Mouse (Mus musculus): ENCODE results near the gene Dcbld1.
"Not testable (repeated sequence)": the region's sequence is repeated elsewhere in the genome, so short reads cannot be mapped to it uniquely, and the experiment has no call there.

Dcbld1 gene

DNA sequence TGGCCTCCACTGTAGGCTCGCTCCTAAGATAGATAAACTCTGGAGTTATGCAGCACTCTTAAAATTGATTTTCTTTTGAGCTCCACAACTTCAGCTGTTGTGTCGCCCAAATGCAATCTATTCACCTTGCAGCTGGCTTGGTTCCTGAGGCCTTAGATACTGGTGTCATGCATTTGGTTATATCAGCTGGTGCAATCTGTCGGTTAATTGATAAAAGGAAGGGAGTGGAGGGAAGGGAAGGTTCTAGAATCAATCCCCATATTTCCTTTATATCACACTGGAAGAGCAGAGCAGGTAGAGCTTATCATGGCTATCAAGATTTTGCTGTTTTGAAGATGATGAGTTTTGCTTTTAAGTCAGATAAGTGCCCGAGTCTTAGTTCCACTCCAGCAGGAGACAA lies 26.8 kb downstream of the Dcbld1 start:
- CTCF ChIA-PET = no interaction called here

DNA sequence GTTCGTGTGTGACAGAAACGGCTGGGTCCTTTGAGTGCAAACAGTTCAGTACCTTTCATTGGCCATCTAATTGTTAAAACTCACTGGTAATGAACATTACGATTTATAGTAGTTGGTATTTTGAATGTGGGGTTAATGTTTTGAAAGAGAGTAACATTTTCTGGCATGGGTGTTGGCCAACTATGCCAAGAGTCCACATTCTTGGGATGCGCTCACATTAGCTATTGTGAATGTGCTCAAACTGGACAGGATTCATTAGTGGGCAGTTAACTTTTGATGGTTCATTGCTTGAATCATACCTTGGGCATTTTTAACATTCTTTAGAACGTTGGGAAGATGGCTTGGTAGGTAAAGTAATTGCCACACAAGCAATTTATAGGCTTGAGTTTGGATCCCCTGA lies 30.7 kb downstream of the Dcbld1 start:
- CTCF ChIA-PET = no interaction called here

DNA sequence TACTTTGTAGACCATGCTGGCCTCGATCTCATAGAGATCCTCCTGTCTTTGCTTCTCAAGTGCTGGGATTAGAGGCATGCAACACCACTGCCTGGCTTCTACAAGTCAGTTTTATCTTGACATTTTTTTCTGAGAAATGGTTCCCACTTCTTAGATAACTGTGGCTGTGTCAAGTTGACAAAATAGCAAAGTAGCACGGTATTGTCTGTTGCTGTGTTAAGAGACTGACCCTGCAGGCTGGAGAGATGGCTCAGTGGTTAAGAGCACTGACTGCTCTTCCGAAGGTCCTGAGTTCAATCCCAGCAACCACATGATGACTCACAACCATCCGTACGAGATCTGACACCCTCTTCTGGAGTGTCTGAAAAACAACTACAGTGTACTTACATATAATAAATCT lies 35.5 kb downstream of the Dcbld1 start:
- CTCF ChIA-PET = interaction anchor here (0.7 kb wide), 1 partner anchor 8 kb away, joined by 3 read pairs; no protein-coding TSS in a partner anchor

DNA sequence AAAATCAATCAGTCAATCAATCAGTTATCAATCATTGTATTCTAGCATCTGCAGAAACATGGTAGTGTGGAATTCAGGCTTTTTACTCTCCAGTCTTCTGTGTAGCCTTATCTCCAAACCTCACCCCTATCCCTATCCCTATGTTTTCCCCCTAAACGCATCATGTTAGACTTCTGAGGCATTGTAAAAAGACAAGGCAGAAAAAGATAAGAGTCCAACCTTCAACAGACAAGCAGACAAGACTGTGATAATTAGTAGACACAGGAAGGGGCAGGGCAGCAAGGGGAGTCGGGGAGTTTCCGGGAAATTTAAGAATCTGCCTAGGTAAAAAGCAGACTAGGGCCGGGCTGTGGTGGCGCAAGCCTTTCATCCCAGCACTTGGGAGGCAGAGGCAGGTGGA lies 38.0 kb downstream of the Dcbld1 start:
- CTCF ChIA-PET = no interaction called here

DNA sequence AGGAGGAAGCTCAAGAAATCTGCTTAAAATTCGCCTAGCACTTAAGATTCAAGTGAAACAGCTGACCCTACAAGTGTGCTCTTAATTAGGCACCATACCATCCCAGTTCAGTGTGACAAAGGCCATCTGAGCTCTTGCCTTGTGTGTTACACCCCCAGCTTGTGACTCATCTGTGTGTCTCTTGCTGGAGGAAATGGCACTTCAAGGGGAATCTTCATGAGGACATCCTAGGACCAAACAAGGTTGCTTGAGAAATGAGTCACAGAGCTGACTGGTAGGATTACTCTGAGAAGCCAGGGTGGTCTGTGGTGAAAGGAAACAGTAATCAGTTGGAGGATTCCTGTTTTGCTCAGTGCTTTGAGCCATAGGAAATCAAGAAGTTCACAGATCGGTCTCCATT lies 39.6 kb downstream of the Dcbld1 start:
- CTCF ChIA-PET = no interaction called here

GRCm38 (mm10) chr10:52274001-52274909 lies 40.8 kb downstream of the Dcbld1 start:
- CTCF ChIA-PET = no interaction called here

DNA sequence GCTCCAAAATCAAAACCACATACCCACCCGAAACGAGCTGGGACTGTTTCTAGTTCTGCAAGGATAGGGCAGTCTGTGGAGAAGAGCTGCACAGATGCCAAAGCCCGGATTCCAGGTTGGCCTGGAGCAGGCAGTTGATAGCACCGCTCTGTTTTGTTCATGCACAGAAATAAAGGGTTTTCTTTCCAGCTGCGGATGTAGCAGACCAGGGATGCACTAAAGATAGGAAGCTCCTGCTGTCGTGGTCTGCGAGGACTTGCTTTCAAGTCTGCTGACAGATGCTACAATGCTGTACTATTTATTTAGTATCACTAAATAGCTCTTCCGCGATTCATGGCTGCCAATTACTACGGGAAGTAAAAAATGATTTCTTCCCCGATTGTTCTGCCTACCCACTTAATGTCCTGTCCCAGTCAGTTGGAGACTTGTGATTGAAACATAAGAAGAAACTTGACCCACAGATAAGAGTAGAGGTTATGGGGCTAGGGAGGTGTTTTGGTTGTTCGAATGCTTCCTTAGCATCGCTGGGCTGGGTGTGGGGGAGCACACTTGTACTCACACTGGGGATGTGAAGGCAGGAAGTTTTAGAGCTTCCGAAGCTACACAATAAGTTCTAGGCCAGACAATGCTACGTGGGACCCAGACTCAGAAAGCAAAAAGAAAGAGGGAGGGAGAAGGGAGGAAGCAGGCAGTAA lies 41.6 kb downstream of the Dcbld1 start:
- CTCF ChIA-PET = interaction anchor here (0.6 kb wide), 1 partner anchor 8 kb away, joined by 3 read pairs; no protein-coding TSS in a partner anchor

DNA sequence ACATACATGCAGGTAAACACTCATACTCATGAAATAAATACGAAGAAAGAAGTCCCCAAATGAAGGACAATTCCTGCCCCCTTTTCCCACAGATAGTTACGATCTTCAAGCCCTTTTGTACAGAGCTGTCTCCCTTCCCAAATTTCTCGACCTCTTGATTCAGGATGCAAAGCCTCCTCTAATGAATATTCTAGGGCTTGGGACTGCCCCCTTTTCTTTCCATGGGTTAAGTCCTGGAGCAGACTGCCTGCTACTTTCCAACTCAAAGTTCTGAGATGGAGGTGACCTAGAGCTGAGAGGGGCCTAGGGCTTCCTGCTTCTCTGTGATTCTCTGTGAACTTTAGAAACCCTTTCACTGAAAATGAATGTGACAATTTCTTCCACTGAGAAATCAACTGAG lies 43.2 kb downstream of the Dcbld1 start:
- CTCF ChIA-PET = interaction anchor here (0.6 kb wide), 1 partner anchor 8 kb away, joined by 3 read pairs; no protein-coding TSS in a partner anchor

- CTCF ChIA-PET = not testable (repeated sequence)
Observed at GRCm38 (mm10) chr10:52277564-52277963, 44.1 kb downstream of the Dcbld1 start.

- CTCF ChIA-PET = no interaction called here
Observed at GRCm38 (mm10) chr10:52278011-52278434, 44.6 kb downstream of the Dcbld1 start.

DNA sequence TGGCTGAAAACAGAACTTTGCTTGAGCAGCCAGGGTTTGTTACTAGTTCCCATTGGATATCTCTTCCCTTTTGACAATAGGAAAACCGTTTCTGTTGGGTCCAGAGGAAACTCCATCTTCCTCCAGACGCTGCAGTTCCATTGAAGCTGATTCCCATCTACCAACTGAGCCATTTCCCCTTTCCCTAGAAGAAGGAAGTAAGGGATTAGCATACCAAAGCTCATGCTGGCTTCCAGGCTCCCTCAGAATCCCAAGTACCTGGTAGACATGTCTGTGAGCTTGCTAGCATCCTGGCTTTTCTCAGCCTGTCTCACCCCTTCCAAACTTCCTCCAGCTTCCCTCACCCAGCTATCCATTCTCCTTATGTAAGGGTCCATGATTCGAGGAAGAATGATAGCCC lies 45.4 kb downstream of the Dcbld1 start:
- CTCF ChIA-PET = no interaction called here

DNA sequence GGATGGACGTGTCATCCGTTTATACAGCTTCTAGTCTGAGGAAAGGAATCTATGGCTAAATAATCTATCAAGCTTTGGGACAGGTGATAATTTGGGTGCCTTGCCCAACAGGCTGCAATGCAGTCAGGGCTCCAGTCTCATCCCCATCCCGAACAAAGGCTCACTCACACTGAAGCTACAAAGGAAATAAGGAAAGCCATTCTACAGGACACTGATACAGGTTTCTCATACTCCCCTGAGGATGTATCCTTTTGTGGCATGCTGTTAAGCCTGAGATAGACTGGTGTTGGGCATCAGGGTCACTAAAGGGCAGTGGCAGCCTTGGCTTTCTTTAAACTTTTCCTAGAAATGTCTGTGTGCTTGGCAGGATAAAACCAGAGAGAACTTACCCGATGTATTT lies 46.5 kb downstream of the Dcbld1 start:
- CTCF ChIA-PET = no interaction called here

DNA sequence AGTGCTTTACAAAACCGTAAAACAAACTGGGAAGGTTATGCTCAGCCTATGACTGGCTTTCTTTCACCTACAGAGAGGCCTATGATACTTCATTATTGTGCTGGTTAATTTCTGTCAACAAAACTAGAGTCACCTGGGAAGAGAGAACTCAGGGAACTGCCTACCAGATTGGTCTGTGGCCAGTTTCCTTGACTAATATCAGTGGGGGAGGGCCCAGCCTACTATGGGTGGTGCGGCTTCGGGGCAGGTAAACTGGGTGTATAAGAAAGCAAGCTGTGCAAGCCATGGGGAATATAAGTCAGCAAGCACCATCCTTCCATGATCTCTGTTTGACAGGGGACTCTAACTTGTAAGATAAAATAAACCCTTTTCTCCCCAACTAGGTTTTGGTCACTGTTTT lies 47.2 kb downstream of the Dcbld1 start:
- CTCF ChIA-PET = no interaction called here

GRCm38 (mm10) chr10:52281337-52281736 lies 47.9 kb downstream of the Dcbld1 start:
- CTCF ChIA-PET = no interaction called here

DNA sequence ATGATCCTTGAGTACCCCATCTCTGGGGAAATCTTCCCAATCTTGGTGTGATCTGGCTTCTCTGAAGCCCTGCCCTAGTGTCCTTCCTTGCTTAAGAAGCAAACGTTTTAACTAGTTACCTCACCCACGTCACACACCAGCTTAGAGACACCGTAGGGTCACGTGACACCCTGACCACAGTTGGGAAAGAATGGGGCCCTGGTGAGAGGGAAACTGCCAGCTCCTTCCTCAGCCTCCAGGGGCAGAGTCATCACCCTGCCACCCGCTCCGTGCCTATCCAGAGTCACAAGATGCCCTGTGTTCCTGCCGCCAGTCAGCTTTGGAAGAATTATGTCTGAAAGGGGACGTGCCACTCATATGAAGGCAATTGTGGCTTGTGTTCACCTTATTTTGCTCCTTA lies 51.2 kb downstream of the Dcbld1 start:
- CTCF ChIA-PET = no interaction called here

DNA sequence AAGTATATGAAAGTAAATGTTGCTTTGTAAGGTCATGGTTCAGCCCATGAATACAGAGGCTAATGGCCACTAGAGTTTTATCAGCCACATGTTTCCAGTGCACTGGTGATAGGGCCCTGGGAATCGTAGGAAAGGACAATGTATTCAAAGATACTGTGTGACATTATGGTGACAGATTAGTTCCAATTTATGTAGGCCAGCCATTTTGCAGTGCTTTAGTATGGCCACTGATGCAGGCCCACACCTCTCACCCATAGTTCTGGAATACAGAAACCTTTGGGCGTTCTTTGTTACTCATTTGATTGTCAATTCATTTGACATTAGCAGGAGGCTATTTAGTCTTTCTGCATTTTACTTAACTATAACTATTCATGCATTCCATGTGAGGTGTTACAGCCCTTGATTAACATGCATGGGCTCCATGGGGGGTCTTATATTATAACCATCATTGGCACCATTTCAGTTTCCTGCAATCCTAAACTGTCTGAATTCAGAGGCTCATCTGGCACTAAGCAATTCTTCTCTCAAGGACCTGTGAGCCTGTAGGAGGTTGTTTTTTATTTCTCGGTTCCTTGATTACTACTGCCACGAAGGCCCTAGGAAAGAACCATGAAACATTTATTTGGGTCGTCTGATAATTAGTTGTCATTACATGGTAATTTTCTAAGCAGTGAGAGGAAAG lies 54.6 kb downstream of the Dcbld1 start:
- CTCF ChIA-PET = no interaction called here

GRCm38 (mm10) chr10:52289261-52289660 lies 55.8 kb downstream of the Dcbld1 start:
- CTCF ChIA-PET = no interaction called here

- CTCF ChIA-PET = not testable (repeated sequence)
Observed at GRCm38 (mm10) chr10:52292391-52292790, 59.0 kb downstream of the Dcbld1 start.

GRCm38 (mm10) chr10:52293921-52294577 lies 60.6 kb downstream of the Dcbld1 start:
- CTCF ChIA-PET = interaction anchor here (0.6 kb wide), 1 partner anchor 1954 kb away, joined by 5 read pairs; no protein-coding TSS in a partner anchor

- CTCF ChIA-PET = no interaction called here
Observed at GRCm38 (mm10) chr10:52295934-52296333, 62.5 kb downstream of the Dcbld1 start.

GRCm38 (mm10) chr10:52298568-52298967 lies 65.1 kb downstream of the Dcbld1 start:
- CTCF ChIA-PET = interaction anchor here (0.7 kb wide), 1 partner anchor 24 kb away, joined by 3 read pairs; no protein-coding TSS in a partner anchor

DNA sequence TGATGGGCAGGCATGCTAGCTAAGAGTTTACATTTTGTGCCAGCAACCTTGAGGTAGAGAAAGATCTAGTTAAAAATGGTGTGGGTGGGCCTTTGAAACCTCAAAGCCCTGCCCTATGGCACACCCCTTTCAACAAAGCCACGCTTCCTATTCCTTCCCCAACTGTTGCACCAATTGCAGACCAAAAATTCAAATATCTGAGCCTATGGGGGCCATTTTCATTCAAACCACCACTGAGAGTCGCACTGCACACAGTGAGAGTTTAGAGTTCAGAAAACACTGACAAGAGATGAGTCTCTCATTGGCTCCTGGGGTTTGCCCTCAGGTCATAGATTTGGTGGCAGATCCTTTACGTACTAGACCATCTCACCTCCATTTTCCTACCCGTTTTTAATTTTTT lies 68.3 kb downstream of the Dcbld1 start:
- CTCF ChIA-PET = no interaction called here

All from spleen, embryonic (tissue).